Mouse (Mus musculus) ES-Bruce4 (cell line): ENCODE measurements around the gene Dmbx1.

Source experiments
- CTCF ChIP-seq: IDR thresholded peaks from one replicate; pipeline ENCODE4 v1.8.1; 2011; ENCODE audit warnings: low read depth, low read length
- POLR2A ChIP-seq: IDR thresholded peaks from one replicate; pipeline ENCODE4 v1.8.1; 2011; ENCODE audit warnings: low read length; ENCODE audit not compliant: insufficient read depth

GRCm38 (mm10) chr4:115978911-115979310 is 39.2 kb upstream of the Dmbx1 start:
- TF ChIP-seq CTCF (no peak), POLR2A (no peak)
